Mouse (Mus musculus) kidney, postnatal 25 days (tissue): ENCODE results near the gene Lrrtm3.

Source experiments
- DNase-seq, 2 experiments: peaks; one replicate each; pipeline ENCODE4 v3.0.0; 2021; ENCODE audit warnings: mixed read lengths in 2 of 2

Gene Lrrtm3

DNA sequence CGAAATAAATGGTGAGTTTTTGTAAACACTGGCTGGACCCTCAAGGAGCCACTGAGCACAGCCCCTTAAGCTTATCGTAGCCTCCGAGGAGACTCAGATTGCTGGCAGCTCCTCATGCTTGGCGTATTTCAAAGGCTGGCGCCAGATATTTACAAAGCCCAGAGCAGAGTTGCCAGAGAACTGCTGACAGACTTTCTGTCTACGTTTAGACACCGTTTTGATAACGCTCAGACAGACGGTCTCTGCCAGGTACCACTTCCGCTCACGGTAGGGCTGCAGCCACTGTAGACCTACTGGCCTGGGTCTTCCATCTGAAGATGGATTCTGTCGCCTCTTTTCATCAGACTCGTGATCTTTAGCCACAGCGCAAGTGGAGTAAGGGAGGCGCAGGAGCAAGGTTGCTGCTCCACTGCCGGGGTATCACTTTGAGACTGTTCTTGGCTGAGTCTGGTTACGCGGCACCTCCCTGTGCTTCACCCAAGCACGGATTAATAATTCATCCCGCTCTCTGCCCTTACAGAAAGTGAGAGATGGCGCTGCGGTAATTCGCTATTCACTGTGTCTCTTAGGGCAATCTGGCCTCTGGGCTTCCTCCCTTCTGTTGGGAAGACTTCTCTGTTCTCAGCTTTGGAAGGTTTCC lies 203.5 kb downstream of the Lrrtm3 start:
- no peak for DNase-seq

DNA sequence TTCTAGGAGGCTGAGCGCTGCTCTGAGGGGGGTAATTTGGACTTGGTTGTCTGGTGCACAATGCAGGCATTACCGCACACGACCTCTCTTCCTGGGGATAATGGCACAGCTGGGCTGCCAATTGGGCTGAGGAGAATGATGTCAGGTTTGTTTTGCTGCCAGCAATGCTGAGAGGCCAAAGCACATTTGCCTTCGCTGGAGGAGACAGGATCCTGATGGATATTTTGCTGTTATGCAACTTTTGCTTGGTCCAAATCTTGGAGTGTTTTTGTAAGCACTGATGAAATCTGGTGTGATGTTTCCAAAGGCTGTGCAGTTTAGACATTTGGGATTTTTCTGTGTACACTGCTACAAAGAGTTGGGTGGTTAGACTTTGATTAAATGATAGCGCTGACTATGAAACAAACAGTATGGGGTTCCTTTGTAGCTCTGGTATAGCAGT lies 209.6 kb downstream of the Lrrtm3 start:
- no peak for DNase-seq
